Mouse (Mus musculus) liver, embryonic 12.5 days (tissue): ENCODE results near the gene Mrps5. TPM values are rescaled to one million over a fixed set of nuclear protein-coding genes. Genes with fewer than 3 reads are reported as not detected.
"Not testable (repeated sequence)": the region's sequence is repeated elsewhere in the genome, so short reads cannot be mapped to it uniquely, and the experiment has no call there.

Source experiments
- ATAC-seq: fragments of 200-750 bp; cut with Nextera tagmentation; 2 replicates; pipeline ENCODE4 v1.8.0; 2017; ENCODE audit warnings: moderate number of reproducible peaks, mild to moderate bottlenecking, moderate library complexity
- H3K27ac ChIP-seq: fragments of 300-500 bp; sonication (generic); 2 replicates; pipeline ENCODE4 v1.5.1; 2016; ENCODE audit warnings: mild to moderate bottlenecking
- H3K27me3 ChIP-seq: fragments of 300-500 bp; sonication (generic); replicated peaks from 2 replicates; pipeline ENCODE4 v1.6.1; 2016; ENCODE audit warnings: mild to moderate bottlenecking, moderate library complexity
- H3K36me3 ChIP-seq: fragments of 300-500 bp; sonication (generic); 2 replicates; pipeline ENCODE4 v1.6.1; 2016; ENCODE audit warnings: mild to moderate bottlenecking, moderate library complexity
- H3K4me1 ChIP-seq: fragments of 300-500 bp; sonication (generic); 2 replicates; pipeline ENCODE4 v1.6.1; 2016
- H3K4me2 ChIP-seq: fragments of 300-500 bp; sonication (generic); 2 replicates; pipeline ENCODE4 v1.6.1; 2016; ENCODE audit warnings: mild to moderate bottlenecking, moderate library complexity
- H3K4me3 ChIP-seq: fragments of 300-500 bp; sonication (generic); 2 replicates; pipeline ENCODE4 v1.5.1; 2016; ENCODE audit warnings: mild to moderate bottlenecking, moderate library complexity
- H3K9ac ChIP-seq: fragments of 300-500 bp; sonication (generic); 2 replicates; pipeline ENCODE4 v1.6.1; 2016; ENCODE audit warnings: mild to moderate bottlenecking, moderate library complexity
- H3K9me3 ChIP-seq: fragments of 300-500 bp; sonication (generic); replicated peaks from 2 replicates; pipeline ENCODE4 v1.6.1; 2016; ENCODE audit warnings: mild to moderate bottlenecking, moderate library complexity
- WGBS: fragments of 180-500 bp; shearing (Covaris S2); methylation state at CpG from one replicate; pipeline ENCODE4 v1.1.7; 2016; ENCODE audit not compliant: insufficient replicate concordance; 5-methylcytosine and 5-hydroxymethylcytosine counted together
- polyA plus RNA-seq: library from polyadenylated mRNA; unstranded; fragments of >200 nt; fragmentation: Nextera tagmentation; extraction: Ambion mirVana; gene quantifications from 2 replicates; pipeline ENCODE4 v1.2.1, GENCODE M21; 2016

The Mrps5 gene
- polyA plus RNA-seq, 1 experiment from 2014 or later = 132 TPM

GRCm38 (mm10) chr2:127584436-127584858, 2.6 kb upstream of the Mrps5 start:
- H3K9me3 ChIP-seq = no peaks in the 10 kb centered on the region
- H3K27me3 ChIP-seq = no peaks in the 10 kb centered on the region
- H3K36me3 ChIP-seq = no peaks in the 10 kb centered on the region
- H3K27ac ChIP-seq = no peak overlapping the region
- H3K9ac ChIP-seq = peak overlapping the region; percentile 73
- peak overlapping the region; percentile 87 for H3K4me2 ChIP-seq
- under 1% methylated on average over 24 of the region's 24 CpGs for WGBS
- peak overlapping the region; percentile 66 for H3K4me3 ChIP-seq
- H3K4me1 ChIP-seq = peaks cover 36% of the 10 kb centered on the region
- ATAC-seq = peak; percentile 82

DNA sequence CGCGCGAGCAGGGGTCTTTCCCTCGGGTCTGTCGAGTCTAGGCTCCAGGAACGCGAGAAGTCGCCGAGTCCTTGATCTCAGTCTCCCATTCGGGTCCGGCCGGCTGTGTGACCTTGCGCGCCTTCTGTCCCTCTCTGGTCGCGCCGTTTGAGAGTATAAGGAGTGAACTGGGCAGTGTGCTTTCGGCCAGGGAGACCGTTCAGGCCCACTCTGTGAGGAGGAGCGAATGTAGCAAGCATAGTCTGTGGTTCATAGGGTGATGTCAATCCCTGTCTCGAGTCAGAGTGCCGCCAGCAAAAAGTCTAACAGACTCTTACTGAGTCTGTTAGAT, 457 bp downstream of the Mrps5 start:
- WGBS = 1% methylated on average over 22 of the region's 22 CpGs
- peak; percentile 31 for ATAC-seq
- H3K27ac ChIP-seq = peak overlapping the region; percentile 87

GRCm38 (mm10) chr2:127588897-127589296, 1.9 kb downstream of the Mrps5 start:
- H3K4me3 ChIP-seq = peak overlapping the region; percentile 87
- ATAC-seq = no peak
- peaks cover 32% of the 10 kb centered on the region for H3K36me3 ChIP-seq
- H3K4me2 ChIP-seq = peak overlapping the region; percentile 78
- H3K4me1 ChIP-seq = peaks cover 40% of the 10 kb centered on the region
- no peak overlapping the region for H3K9ac ChIP-seq
- 78% methylated on average over 9 of the region's 9 CpGs for WGBS
- no peaks in the 10 kb centered on the region for H3K9me3 ChIP-seq
- no peaks in the 10 kb centered on the region for H3K27me3 ChIP-seq
- H3K27ac ChIP-seq = no peak overlapping the region

More for the DNA sequence above, 457 bp downstream of the Mrps5 start:
- Histone ChIP-seq H3K9me3 (no peaks in the 10 kb centered on the region), H3K4me3 (peak overlapping the region; percentile 87), H3K9ac (peak overlapping the region; percentile 76), H3K36me3 (peaks cover 18% of the 10 kb centered on the region), H3K27me3 (no peaks in the 10 kb centered on the region), H3K4me1 (peaks cover 46% of the 10 kb centered on the region), H3K4me2 (peak overlapping the region; percentile 78)

DNA sequence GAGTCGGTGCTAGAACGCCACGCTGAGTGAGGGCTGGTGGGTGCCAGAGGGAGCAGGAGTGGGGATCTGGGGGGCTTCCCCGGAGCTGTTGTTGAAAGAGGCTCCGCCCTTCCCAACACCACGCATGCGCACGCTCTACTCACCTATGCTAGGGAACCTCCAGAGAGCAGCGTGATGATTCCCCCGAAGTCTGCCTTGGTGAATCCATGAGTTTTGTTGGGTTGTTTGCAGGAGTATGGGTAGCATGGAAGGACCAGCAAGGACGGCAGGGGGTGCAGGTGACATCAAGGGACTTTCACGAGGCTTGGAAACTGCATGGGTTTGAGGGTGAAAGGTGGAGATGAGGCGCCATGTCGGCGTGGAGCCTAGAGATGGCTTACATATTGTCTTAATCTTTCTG, 3.2 kb downstream of the Mrps5 start:
- H3K9ac ChIP-seq = no peak overlapping the region
- ATAC-seq = no peak
- no peaks in the 10 kb centered on the region for H3K9me3 ChIP-seq
- H3K4me3 ChIP-seq = no peak overlapping the region
- H3K27ac ChIP-seq = no peak overlapping the region
- H3K36me3 ChIP-seq = peaks cover 45% of the 10 kb centered on the region
- H3K27me3 ChIP-seq = no peaks in the 10 kb centered on the region
- peak overlapping the region; percentile 26 for H3K4me2 ChIP-seq
- peaks cover 34% of the 10 kb centered on the region for H3K4me1 ChIP-seq
- 72% methylated on average over 15 of the region's 15 CpGs for WGBS

DNA sequence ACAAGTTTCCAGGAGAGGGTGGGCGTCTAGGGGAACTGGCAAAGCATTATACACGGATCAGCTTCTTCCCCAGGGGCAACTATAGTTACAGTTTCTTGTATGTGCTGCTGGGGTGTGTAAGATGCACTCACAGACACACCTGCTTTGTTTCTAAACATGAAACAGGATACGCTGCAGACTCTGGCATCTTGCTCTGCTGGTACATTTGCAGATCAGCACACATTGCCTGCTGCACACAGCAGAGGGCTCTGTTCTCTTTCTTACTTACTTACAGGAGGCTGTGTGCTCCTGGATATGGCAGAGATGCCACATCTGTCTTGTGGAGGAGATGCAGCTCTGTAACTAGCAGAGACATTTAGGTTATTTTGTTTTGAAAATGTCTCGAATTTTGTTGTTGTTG, 3.8 kb downstream of the Mrps5 start:
- Histone ChIP-seq H3K9ac (no peak overlapping the region), H3K9me3 (no peaks in the 10 kb centered on the region), H3K4me3 (no peak overlapping the region), H3K27me3 (no peaks in the 10 kb centered on the region), H3K4me2 (peak overlapping the region; percentile 15; the same call in 1 of the 2 replicates), H3K36me3 (peaks cover 51% of the 10 kb centered on the region), H3K27ac (no peak overlapping the region), H3K4me1 (peaks cover 34% of the 10 kb centered on the region)
- 65% methylated on average over 4 of the region's 4 CpGs for WGBS
- no peak for ATAC-seq

DNA sequence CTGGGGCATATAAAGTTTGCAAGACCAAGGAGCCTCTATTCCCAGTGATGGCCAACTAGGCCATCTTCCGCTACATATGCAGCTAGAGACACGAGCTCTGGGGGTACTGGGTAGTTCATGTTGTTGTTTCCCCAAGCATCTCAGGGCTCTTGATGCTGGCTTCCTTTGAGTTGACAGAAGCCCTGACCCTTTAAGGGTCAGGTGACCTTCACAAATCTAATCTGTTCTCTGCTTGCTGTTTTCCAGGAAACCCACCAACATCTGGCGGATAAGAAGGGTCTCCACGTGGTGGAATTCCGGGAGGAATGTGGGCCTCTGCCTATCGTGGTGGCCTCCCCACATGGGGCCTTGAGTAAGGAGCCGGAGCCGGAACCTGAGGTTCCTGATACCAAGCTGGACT, 16.4 kb downstream of the Mrps5 start:
- H3K4me1 ChIP-seq, H3K9me3 ChIP-seq, H3K4me3 ChIP-seq, H3K27me3 ChIP-seq, H3K9ac ChIP-seq, H3K27ac ChIP-seq, H3K4me2 ChIP-seq, ATAC-seq: not testable (repeated sequence)
- WGBS = 68% methylated on average over 6 of the region's 8 CpGs
- peaks cover 78% of the 10 kb centered on the region for H3K36me3 ChIP-seq

DNA sequence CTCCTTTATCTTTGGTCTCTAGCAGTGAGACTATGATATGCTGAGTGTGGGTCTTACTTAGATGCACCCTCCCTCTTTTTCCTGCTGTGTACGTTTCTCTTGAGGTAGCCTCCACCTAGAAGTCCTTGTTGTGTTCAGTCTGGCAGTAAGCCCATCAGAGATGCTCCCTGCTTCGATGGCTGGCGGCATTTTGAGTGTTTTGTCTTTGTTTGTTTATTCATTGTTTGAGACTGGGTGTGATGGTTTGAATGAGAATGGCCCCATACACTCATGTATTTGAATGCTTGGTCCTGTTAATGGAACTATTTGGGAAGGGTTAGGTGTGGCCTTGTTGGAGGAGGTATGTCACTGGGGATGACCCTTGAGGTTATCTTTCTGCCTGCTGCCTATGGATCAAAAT, 18.2 kb downstream of the Mrps5 start:
- Histone ChIP-seq H3K27ac (no peak overlapping the region), H3K27me3 (peaks cover 6% of the 10 kb centered on the region; the same call in 1 of the 2 replicates), H3K4me2 (no peak overlapping the region), H3K9ac (no peak overlapping the region), H3K9me3 (no peaks in the 10 kb centered on the region), H3K36me3 (peaks cover 60% of the 10 kb centered on the region), H3K4me3 (no peak overlapping the region), H3K4me1 (no peaks in the 10 kb centered on the region)
- WGBS = 72% methylated on average over 3 of the region's 3 CpGs
- ATAC-seq = no peak

- 55% methylated on average over 3 of the region's 3 CpGs for WGBS
- Histone ChIP-seq H3K4me1 (no peaks in the 10 kb centered on the region), H3K27me3 (peaks cover 6% of the 10 kb centered on the region; the same call in 1 of the 2 replicates), H3K4me3 (no peak overlapping the region), H3K9me3 (no peaks in the 10 kb centered on the region), H3K4me2 (no peak overlapping the region), H3K36me3 (peaks cover 30% of the 10 kb centered on the region), H3K27ac (no peak overlapping the region), H3K9ac (no peak overlapping the region)
- ATAC-seq = no peak
Observed at GRCm38 (mm10) chr2:127608234-127608633, 21.2 kb downstream of the Mrps5 start.

DNA sequence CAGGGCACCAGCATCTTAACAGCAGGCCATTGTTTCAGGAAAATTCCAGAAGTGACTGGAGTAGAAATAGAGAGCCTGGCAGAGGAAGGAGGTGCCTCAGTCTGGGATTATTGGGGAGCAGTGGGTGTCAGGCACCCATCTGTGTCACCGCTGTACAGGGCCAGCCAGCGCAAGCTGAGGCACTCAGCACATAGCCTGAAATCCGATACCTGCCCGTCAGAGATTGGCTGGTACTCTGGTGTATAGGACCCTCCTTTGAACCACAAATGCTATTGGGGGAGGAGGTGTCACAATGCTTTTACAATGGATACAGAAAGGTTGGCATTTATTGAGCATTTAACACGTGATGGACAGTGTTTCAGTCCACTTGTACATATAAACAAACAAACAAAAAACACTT, 22.0 kb downstream of the Mrps5 start:
- peaks cover 23% of the 10 kb centered on the region for H3K36me3 ChIP-seq
- no peaks in the 10 kb centered on the region for H3K9me3 ChIP-seq
- H3K27ac ChIP-seq = no peak overlapping the region
- WGBS = 41% methylated on average over 5 of the region's 5 CpGs
- H3K4me1 ChIP-seq = no peaks in the 10 kb centered on the region
- no peak overlapping the region for H3K4me3 ChIP-seq
- H3K27me3 ChIP-seq = peaks cover 6% of the 10 kb centered on the region; the same call in 1 of the 2 replicates
- H3K9ac ChIP-seq = no peak overlapping the region
- H3K4me2 ChIP-seq = no peak overlapping the region
- ATAC-seq = no peak

DNA sequence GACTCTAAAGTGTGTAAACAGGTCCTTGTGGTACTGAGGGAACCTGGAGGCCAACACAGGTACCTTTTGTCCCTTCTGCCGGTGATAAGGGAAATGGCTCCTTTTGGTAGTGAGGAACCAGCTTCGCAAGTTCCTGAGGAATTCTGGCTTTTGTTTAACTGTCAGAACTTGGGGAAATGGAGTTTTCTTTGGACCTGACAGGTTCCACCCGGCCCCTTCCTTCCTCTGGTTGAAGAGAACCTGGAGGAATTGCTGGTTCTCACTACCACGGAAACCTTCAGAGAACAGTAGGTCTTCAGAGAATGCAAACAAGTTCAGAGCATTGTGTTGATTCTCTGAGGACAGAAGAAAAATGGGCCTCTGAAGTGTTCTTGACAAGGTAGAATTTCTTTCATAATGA, 24.4 kb downstream of the Mrps5 start:
- no peak overlapping the region for H3K27ac ChIP-seq
- WGBS = 51% methylated on average over 4 of the region's 4 CpGs

GRCm38 (mm10) chr2:127612288-127612687, 25.3 kb downstream of the Mrps5 start:
- H3K9me3 ChIP-seq = no peaks in the 10 kb centered on the region
- no peaks in the 10 kb centered on the region for H3K36me3 ChIP-seq
- H3K4me3 ChIP-seq = no peak overlapping the region
- H3K27me3 ChIP-seq = peaks cover 9% of the 10 kb centered on the region; the same call in 1 of the 2 replicates
- no peaks in the 10 kb centered on the region for H3K4me1 ChIP-seq
- 64% methylated on average over 4 of the region's 4 CpGs for WGBS
- no peak overlapping the region for H3K9ac ChIP-seq
- no peak overlapping the region for H3K27ac ChIP-seq
- H3K4me2 ChIP-seq = no peak overlapping the region
- ATAC-seq = no peak

More for the DNA sequence above, 24.4 kb downstream of the Mrps5 start:
- ATAC-seq = no peak
- no peak overlapping the region for H3K4me2 ChIP-seq
- H3K36me3 ChIP-seq = no peaks in the 10 kb centered on the region
- H3K9me3 ChIP-seq = no peaks in the 10 kb centered on the region
- no peak overlapping the region for H3K9ac ChIP-seq
- H3K4me1 ChIP-seq = no peaks in the 10 kb centered on the region
- peaks cover 9% of the 10 kb centered on the region; the same call in 1 of the 2 replicates for H3K27me3 ChIP-seq
- H3K4me3 ChIP-seq = no peak overlapping the region

GRCm38 (mm10) chr2:127619311-127619710, 32.3 kb downstream of the Mrps5 start:
- Histone ChIP-seq H3K4me1 (no peaks in the 10 kb centered on the region), H3K9ac (no peak overlapping the region), H3K4me3 (no peak overlapping the region), H3K27ac (no peak overlapping the region), H3K36me3 (no peaks in the 10 kb centered on the region), H3K27me3 (peaks cover 12% of the 10 kb centered on the region; the same call in 1 of the 2 replicates), H3K4me2 (no peak overlapping the region), H3K9me3 (no peaks in the 10 kb centered on the region)
- 67% methylated on average over 3 of the region's 3 CpGs for WGBS
- ATAC-seq = no peak

GRCm38 (mm10) chr2:127622065-127622464, 35.0 kb downstream of the Mrps5 start:
- Histone ChIP-seq H3K36me3 (no peaks in the 10 kb centered on the region), H3K4me3 (no peak overlapping the region), H3K4me1 (no peaks in the 10 kb centered on the region), H3K9ac (no peak overlapping the region), H3K27ac (no peak overlapping the region), H3K27me3 (peaks cover 9% of the 10 kb centered on the region; the same call in 1 of the 2 replicates), H3K9me3 (no peaks in the 10 kb centered on the region), H3K4me2 (no peak overlapping the region)
- no peak for ATAC-seq
- WGBS = 52% methylated on average over 3 of the region's 3 CpGs
